Mouse (Mus musculus): ENCODE data around the gene Sohlh1. TPM values are rescaled to one million over a fixed set of nuclear protein-coding genes. Genes with fewer than 3 reads are reported as not detected.
A peak's percentile ranks its signal among the peaks of the same experiment; 100 is the strongest.

Gene Sohlh1
- polyA plus RNA-seq, 1 experiment from 2014 or later = not detected

GRCm38 (mm10) chr2:25853998-25854397 lies 7.0 kb upstream of the Sohlh1 start:
- H3K27me3 ChIP-seq (ENCODE audit: control insufficient read depth, insufficient read depth, low read depth, low read length) = no peaks in the 10 kb centered on the region
- H3K4me3 ChIP-seq (ENCODE audit: low read depth, low read length) = no peak overlapping the region
- WGBS = 82% methylated on average over 5 of the region's 5 CpGs
- H3K9me3 ChIP-seq (replicated peaks; ENCODE audit: control insufficient read depth, low read length, poor library complexity, severe bottlenecking) = no peaks in the 10 kb centered on the region
- no peak overlapping the region for H3K4me2 ChIP-seq (ENCODE audit: low read length)
- no peaks in the 10 kb centered on the region for H3K4me1 ChIP-seq (ENCODE audit: control insufficient read depth, insufficient read depth, low read length)
- H3K36me3 ChIP-seq (ENCODE audit: control insufficient read depth, insufficient read depth, low read length) = no peaks in the 10 kb centered on the region
- ATAC-seq = no peak
- no peak overlapping the region for H3K9ac ChIP-seq (ENCODE audit: low read depth, low read length)
- no peak overlapping the region for H3K27ac ChIP-seq (ENCODE audit: low read length)

- Histone ChIP-seq H3K9ac (ENCODE audit: low read depth, low read length) (no peak overlapping the region), H3K4me2 (ENCODE audit: low read length) (no peak overlapping the region), H3K27ac (ENCODE audit: low read length) (no peak overlapping the region), H3K36me3 (ENCODE audit: control insufficient read depth, insufficient read depth, low read length) (no peaks in the 10 kb centered on the region), H3K4me1 (ENCODE audit: control insufficient read depth, insufficient read depth, low read length) (no peaks in the 10 kb centered on the region), H3K27me3 (ENCODE audit: control insufficient read depth, insufficient read depth, low read depth, low read length) (no peaks in the 10 kb centered on the region), H3K4me3 (ENCODE audit: low read depth, low read length) (no peak overlapping the region), H3K9me3 (replicated peaks; ENCODE audit: control insufficient read depth, low read length, poor library complexity, severe bottlenecking) (no peaks in the 10 kb centered on the region)
- whole genome bisulfite sequencing = 48% methylated on average over 3 of the region's 3 CpGs
- no peak for ATAC-seq
Measured at GRCm38 (mm10) chr2:25852626-25853025, 5.6 kb upstream of the Sohlh1 start.

GRCm38 (mm10) chr2:25850330-25850729 lies 3.3 kb upstream of the Sohlh1 start:
- H3K27ac ChIP-seq (ENCODE audit: low read length) = no peak overlapping the region
- no peak overlapping the region for H3K9ac ChIP-seq (ENCODE audit: low read depth, low read length)
- H3K27me3 ChIP-seq (ENCODE audit: control insufficient read depth, insufficient read depth, low read depth, low read length) = no peaks in the 10 kb centered on the region
- H3K4me2 ChIP-seq (ENCODE audit: low read length) = no peak overlapping the region
- H3K4me1 ChIP-seq (ENCODE audit: control insufficient read depth, insufficient read depth, low read length) = no peaks in the 10 kb centered on the region
- no peaks in the 10 kb centered on the region for H3K36me3 ChIP-seq (ENCODE audit: control insufficient read depth, insufficient read depth, low read length)
- WGBS = 13% methylated on average over 4 of the region's 4 CpGs
- ATAC-seq = no peak
- H3K4me3 ChIP-seq (ENCODE audit: low read depth, low read length) = no peak overlapping the region
- H3K9me3 ChIP-seq (replicated peaks; ENCODE audit: control insufficient read depth, low read length, poor library complexity, severe bottlenecking) = no peaks in the 10 kb centered on the region

- no peak overlapping the region for H3K4me2 ChIP-seq (ENCODE audit: low read length)
- H3K27ac ChIP-seq (ENCODE audit: low read length) = no peak overlapping the region
- no peak overlapping the region for H3K9ac ChIP-seq (ENCODE audit: low read depth, low read length)
- no peaks in the 10 kb centered on the region for H3K27me3 ChIP-seq (ENCODE audit: control insufficient read depth, insufficient read depth, low read depth, low read length)
- no peak overlapping the region for H3K4me3 ChIP-seq (ENCODE audit: low read depth, low read length)
- no peaks in the 10 kb centered on the region for H3K4me1 ChIP-seq (ENCODE audit: control insufficient read depth, insufficient read depth, low read length)
- H3K36me3 ChIP-seq (ENCODE audit: control insufficient read depth, insufficient read depth, low read length) = no peaks in the 10 kb centered on the region
- no peaks in the 10 kb centered on the region for H3K9me3 ChIP-seq (replicated peaks; ENCODE audit: control insufficient read depth, low read length, poor library complexity, severe bottlenecking)
- no peak for ATAC-seq
- WGBS = 80% methylated on average over 8 of the region's 8 CpGs
Measured at GRCm38 (mm10) chr2:25846516-25846915, 532 bp downstream of the Sohlh1 start.

GRCm38 (mm10) chr2:25844097-25844496 lies 3.0 kb downstream of the Sohlh1 start:
- WGBS = 82% methylated on average over 3 of the region's 3 CpGs
- Histone ChIP-seq H3K36me3 (ENCODE audit: control insufficient read depth, insufficient read depth, low read length) (no peaks in the 10 kb centered on the region), H3K9me3 (replicated peaks; ENCODE audit: control insufficient read depth, low read length, poor library complexity, severe bottlenecking) (no peaks in the 10 kb centered on the region), H3K4me3 (ENCODE audit: low read depth, low read length) (no peak overlapping the region), H3K27ac (ENCODE audit: low read length) (no peak overlapping the region), H3K9ac (ENCODE audit: low read depth, low read length) (no peak overlapping the region), H3K4me2 (ENCODE audit: low read length) (no peak overlapping the region), H3K27me3 (ENCODE audit: control insufficient read depth, insufficient read depth, low read depth, low read length) (no peaks in the 10 kb centered on the region), H3K4me1 (ENCODE audit: control insufficient read depth, insufficient read depth, low read length) (no peaks in the 10 kb centered on the region)
- no peak for ATAC-seq

- Histone ChIP-seq H3K27ac (ENCODE audit: low read length) (no peak overlapping the region), H3K27me3 (ENCODE audit: control insufficient read depth, insufficient read depth, low read depth, low read length) (no peaks in the 10 kb centered on the region), H3K4me1 (ENCODE audit: control insufficient read depth, insufficient read depth, low read length) (no peaks in the 10 kb centered on the region), H3K36me3 (ENCODE audit: control insufficient read depth, insufficient read depth, low read length) (no peaks in the 10 kb centered on the region), H3K4me2 (ENCODE audit: low read length) (no peak overlapping the region), H3K4me3 (ENCODE audit: low read depth, low read length) (no peak overlapping the region), H3K9me3 (replicated peaks; ENCODE audit: control insufficient read depth, low read length, poor library complexity, severe bottlenecking) (no peaks in the 10 kb centered on the region), H3K9ac (ENCODE audit: low read depth, low read length) (no peak overlapping the region)
- WGBS = 42% methylated on average over 1 of the region's 1 CpGs
- no peak for ATAC-seq
Measured at GRCm38 (mm10) chr2:25842758-25843157, 4.3 kb downstream of the Sohlh1 start.

GRCm38 (mm10) chr2:25842161-25842560 lies 4.9 kb downstream of the Sohlh1 start:
- no peak overlapping the region for H3K4me3 ChIP-seq (ENCODE audit: low read depth, low read length)
- H3K9ac ChIP-seq (ENCODE audit: low read depth, low read length) = no peak overlapping the region
- no peak overlapping the region for H3K4me2 ChIP-seq (ENCODE audit: low read length)
- no peak for ATAC-seq
- no peaks in the 10 kb centered on the region for H3K4me1 ChIP-seq (ENCODE audit: control insufficient read depth, insufficient read depth, low read length)
- H3K9me3 ChIP-seq (replicated peaks; ENCODE audit: control insufficient read depth, low read length, poor library complexity, severe bottlenecking) = no peaks in the 10 kb centered on the region
- H3K27ac ChIP-seq (ENCODE audit: low read length) = no peak overlapping the region
- no peaks in the 10 kb centered on the region for H3K36me3 ChIP-seq (ENCODE audit: control insufficient read depth, insufficient read depth, low read length)
- 68% methylated on average over 4 of the region's 4 CpGs for WGBS
- H3K27me3 ChIP-seq (ENCODE audit: control insufficient read depth, insufficient read depth, low read depth, low read length) = no peaks in the 10 kb centered on the region

- Histone ChIP-seq H3K4me1 (ENCODE audit: control insufficient read depth, insufficient read depth, low read length) (no peaks in the 10 kb centered on the region), H3K27me3 (ENCODE audit: control insufficient read depth, insufficient read depth, low read depth, low read length) (no peaks in the 10 kb centered on the region), H3K4me3 (ENCODE audit: low read depth, low read length) (no peak overlapping the region), H3K4me2 (ENCODE audit: low read length) (no peak overlapping the region), H3K9ac (ENCODE audit: low read depth, low read length) (no peak overlapping the region), H3K9me3 (replicated peaks; ENCODE audit: control insufficient read depth, low read length, poor library complexity, severe bottlenecking) (no peaks in the 10 kb centered on the region), H3K36me3 (ENCODE audit: control insufficient read depth, insufficient read depth, low read length) (no peaks in the 10 kb centered on the region), H3K27ac (ENCODE audit: low read length) (no peak overlapping the region)
- WGBS = 48% methylated on average over 5 of the region's 5 CpGs
- peak; percentile 66; the same call in 1 of the 2 replicates for ATAC-seq
Measured at GRCm38 (mm10) chr2:25836291-25836690, 10.8 kb downstream of the Sohlh1 start.

- WGBS = 83% methylated on average over 3 of the region's 3 CpGs
- H3K4me2 ChIP-seq (ENCODE audit: low read length) = no peak overlapping the region
- H3K4me3 ChIP-seq (ENCODE audit: low read depth, low read length) = no peak overlapping the region
- H3K27ac ChIP-seq (ENCODE audit: low read length) = no peak overlapping the region
- H3K9me3 ChIP-seq (replicated peaks; ENCODE audit: control insufficient read depth, low read length, poor library complexity, severe bottlenecking) = no peaks in the 10 kb centered on the region
- H3K27me3 ChIP-seq (ENCODE audit: control insufficient read depth, insufficient read depth, low read depth, low read length) = no peaks in the 10 kb centered on the region
- H3K36me3 ChIP-seq (ENCODE audit: control insufficient read depth, insufficient read depth, low read length) = no peaks in the 10 kb centered on the region
- ATAC-seq = no peak
- H3K9ac ChIP-seq (ENCODE audit: low read depth, low read length) = no peak overlapping the region
- no peaks in the 10 kb centered on the region for H3K4me1 ChIP-seq (ENCODE audit: control insufficient read depth, insufficient read depth, low read length)
Measured at GRCm38 (mm10) chr2:25830786-25831185, 16.3 kb downstream of the Sohlh1 start.

Measured in midbrain, embryonic 16.5 days (tissue).